Mouse (Mus musculus) neural tube, embryonic 14.5 days (tissue): Measurements from ENCODE around the gene Chd6. TPM values are rescaled to one million over a fixed set of nuclear protein-coding genes. Genes with fewer than 3 reads are reported as not detected.

ENCODE experiments used
- ATAC-seq: fragments of 200-750 bp; cut with Nextera tagmentation; 2 replicates; pipeline ENCODE4 v1.8.0; 2017; ENCODE audit warnings: low read depth, mild to moderate bottlenecking, moderate TSS enrichment, moderate library complexity
- H3K27ac ChIP-seq: fragments of 300-500 bp; sonication (generic); 2 replicates; pipeline ENCODE4 v1.5.1; 2014; ENCODE audit warnings: low read depth, mild to moderate bottlenecking, control low read depth, low read length, moderate library complexity, mixed read lengths
- H3K27me3 ChIP-seq: fragments of 300-500 bp; sonication (generic); 2 replicates; pipeline ENCODE4 v1.6.1; 2014; ENCODE audit warnings: low read length; ENCODE audit not compliant: control insufficient read depth, insufficient read depth
- H3K36me3 ChIP-seq: fragments of 300-500 bp; sonication (generic); 2 replicates; pipeline ENCODE4 v1.6.1; 2014; ENCODE audit warnings: low read length, mixed read lengths; ENCODE audit not compliant: control insufficient read depth, insufficient read depth
- H3K4me1 ChIP-seq: fragments of 300-500 bp; sonication (generic); 2 replicates; pipeline ENCODE4 v1.6.1; 2014; ENCODE audit warnings: low read length; ENCODE audit not compliant: control insufficient read depth, insufficient read depth
- H3K4me2 ChIP-seq: fragments of 300-500 bp; sonication (generic); 2 replicates; pipeline ENCODE4 v1.6.1; 2014; ENCODE audit warnings: mild to moderate bottlenecking, low read depth, low read length, control low read depth
- H3K4me3 ChIP-seq: fragments of 300-500 bp; sonication (generic); 2 replicates; pipeline ENCODE4 v1.5.1; 2014; ENCODE audit warnings: low read depth, low read length, control low read depth, mixed read lengths
- H3K9ac ChIP-seq: fragments of 300-500 bp; sonication (generic); replicated peaks from 2 replicates; pipeline ENCODE4 v1.6.1; 2014; ENCODE audit warnings: low read depth, mild to moderate bottlenecking, control low read depth, low read length, mixed read lengths
- H3K9me3 ChIP-seq: fragments of 300-500 bp; sonication (generic); 2 replicates; pipeline ENCODE4 v1.6.1; 2016; ENCODE audit warnings: low read length; ENCODE audit not compliant: control insufficient read depth
- WGBS: fragments of 180-500 bp; shearing (Covaris S2); extraction: QIAGEN DNeasy Blood & Tissue Kit; methylation state at CpG from one replicate; pipeline ENCODE4 v1.1.7; 2014; 5-methylcytosine and 5-hydroxymethylcytosine counted together
- polyA plus RNA-seq: library from polyadenylated mRNA; unstranded; fragments of >200 nt; fragmentation: Nextera tagmentation; extraction: Ambion mirVana; gene quantifications from 2 replicates; pipeline ENCODE4 v1.2.1, GENCODE M21; 2014

Gene Chd6
- polyA plus RNA-seq, 1 experiment from 2014 or later = 45.6 TPM

DNA sequence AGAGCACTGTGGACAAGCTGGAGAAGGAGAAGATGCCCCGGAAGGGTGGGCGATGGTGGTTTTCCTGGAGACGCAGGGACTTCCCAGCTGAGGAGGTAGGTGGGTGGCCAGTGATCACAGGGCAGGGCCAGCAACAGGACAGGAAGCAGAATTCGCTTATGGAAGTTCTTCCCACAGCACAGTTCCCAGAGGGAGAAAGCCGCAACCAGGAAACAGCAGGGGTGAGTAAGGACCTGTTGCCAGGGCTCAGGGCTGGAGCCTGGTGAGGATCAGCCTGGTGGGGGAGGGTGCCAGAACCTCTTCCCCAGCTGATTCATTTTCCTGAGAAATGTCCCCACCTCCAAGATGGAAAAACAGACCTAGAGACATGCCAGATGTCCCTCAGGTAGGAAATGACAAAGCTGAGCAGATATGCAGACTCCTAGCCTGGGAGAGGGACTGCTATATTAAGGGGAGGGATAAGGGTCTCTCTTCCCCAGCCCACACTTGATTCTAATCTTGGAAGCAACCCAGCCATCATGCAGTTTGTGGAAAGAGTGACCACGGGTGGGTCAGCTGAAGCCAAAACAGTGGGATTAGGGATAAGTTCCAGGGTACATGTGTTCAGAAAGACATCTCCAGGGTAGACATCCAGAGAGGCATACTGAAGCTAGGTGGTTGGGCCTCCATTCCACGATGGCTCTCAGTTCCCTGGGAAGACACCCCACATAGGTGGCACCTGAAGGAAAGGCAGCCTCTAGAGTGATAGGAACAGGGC is 207.0 kb downstream of the Chd6 start:
- WGBS = 88% methylated on average over 7 of the region's 7 CpGs

More for the DNA sequence above, 207.0 kb downstream of the Chd6 start:
- no peaks in the 10 kb centered on the region for H3K9me3 ChIP-seq
- no peak overlapping the region for H3K4me2 ChIP-seq
- H3K27ac ChIP-seq = no peak overlapping the region
- no peaks in the 10 kb centered on the region for H3K27me3 ChIP-seq
- H3K9ac ChIP-seq = no peak overlapping the region
- no peak overlapping the region for H3K4me3 ChIP-seq
- no peaks in the 10 kb centered on the region for H3K4me1 ChIP-seq
- ATAC-seq = no peak
- H3K36me3 ChIP-seq = no peaks in the 10 kb centered on the region

Other genes starting within 250 kb of the Chd6 start
- 15.5 and 20.1 TPM in 2 replicates for gene Zhx3, start 236.1 kb downstream of the Chd6 start, polyA plus RNA-seq
- 0.21 and 0.43 TPM in 2 replicates for gene Lpin3, start 228.4 kb downstream of the Chd6 start, polyA plus RNA-seq
- 0.11 and 0.45 TPM in 2 replicates for gene Emilin3, start 196.7 kb downstream of the Chd6 start, polyA plus RNA-seq